Mouse (Mus musculus): ENCODE results near the gene Sap30.
"Not testable (repeated sequence)": the region's sequence is repeated elsewhere in the genome, so short reads cannot be mapped to it uniquely, and the experiment has no call there.

Sap30 gene

GRCm38 (mm10) chr8:57498494-57498846 is 10.8 kb upstream of the Sap30 start:
- peak in 1 of 2 experiments; percentile 45 for DNase-seq (ENCODE audit: low spot score in 2 of 2)

GRCm38 (mm10) chr8:57491873-57492272 is 4.2 kb upstream of the Sap30 start:
- DNase-seq (ENCODE audit: low spot score in 2 of 2), result peak in 1 of 2 experiments; percentile 52

- no peak for DNase-seq (ENCODE audit: low spot score in 2 of 2)
These were observed 2.2 kb upstream of the Sap30 start for GRCm38 (mm10) chr8:57489896-57490295.

- DNase-seq (ENCODE audit: low spot score in 2 of 2), result no peak
These were observed 1.7 kb upstream of the Sap30 start for GRCm38 (mm10) chr8:57489366-57489765.

DNA sequence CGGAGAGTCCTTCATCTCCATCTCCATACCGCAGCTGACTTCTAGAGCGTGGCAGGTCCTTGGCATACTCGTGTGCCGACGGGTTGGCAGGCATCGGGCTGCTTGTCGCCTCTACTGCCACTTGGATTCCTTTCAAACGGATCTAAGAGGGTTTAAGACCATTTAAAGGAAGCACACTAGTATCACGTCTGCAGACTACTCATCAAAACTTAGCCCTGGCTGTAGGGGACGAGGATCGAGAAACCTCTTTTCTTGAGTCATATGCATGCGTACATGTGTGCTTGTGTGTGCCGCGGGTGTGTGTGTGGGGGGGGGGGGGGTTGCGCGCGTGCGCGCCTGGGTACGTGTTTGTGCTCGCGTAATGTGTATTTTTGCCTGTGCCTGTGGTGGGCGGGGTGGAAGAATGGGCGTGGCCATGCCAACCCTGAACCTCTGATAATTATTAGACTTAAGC is 679 bp upstream of the Sap30 start:
- DNase-seq (ENCODE audit: low spot score in 2 of 2), result peak; percentile 80 to 84

- peak; percentile 47 to 79 for DNase-seq (ENCODE audit: low spot score in 2 of 2)
These were observed 894 bp downstream of the Sap30 start for GRCm38 (mm10) chr8:57486491-57487440.

- DNase-seq (ENCODE audit: low spot score in 2 of 2), result no peak
These were observed 7.1 kb downstream of the Sap30 start for GRCm38 (mm10) chr8:57480606-57481005.

- no peak for DNase-seq (ENCODE audit: low spot score in 2 of 2)
These were observed 8.0 kb downstream of the Sap30 start for GRCm38 (mm10) chr8:57479700-57480099.

GRCm38 (mm10) chr8:57478406-57478805 is 9.3 kb downstream of the Sap30 start:
- DNase-seq (ENCODE audit: low spot score in 2 of 2), result no peak

DNA sequence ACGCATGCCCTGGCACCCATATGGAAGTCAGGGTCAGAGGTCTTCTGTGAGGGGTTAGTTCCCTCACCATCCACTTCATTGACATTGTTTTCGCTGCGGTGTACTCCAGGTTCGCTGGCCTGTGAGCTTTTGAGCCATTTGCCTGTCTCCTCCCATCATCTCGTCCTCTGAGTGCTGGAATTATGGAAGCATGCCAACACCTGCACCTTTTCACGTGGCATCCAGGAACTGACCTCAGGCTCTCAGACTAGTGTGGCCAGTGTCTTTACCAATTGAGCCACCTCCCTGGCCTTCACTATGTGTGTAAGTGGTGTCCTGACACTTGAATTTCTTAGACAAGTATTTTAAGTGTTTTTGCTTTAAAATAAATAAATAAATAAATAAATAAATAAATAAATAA is 13.9 kb downstream of the Sap30 start:
- no peak for DNase-seq (ENCODE audit: low spot score in 2 of 2)

DNA sequence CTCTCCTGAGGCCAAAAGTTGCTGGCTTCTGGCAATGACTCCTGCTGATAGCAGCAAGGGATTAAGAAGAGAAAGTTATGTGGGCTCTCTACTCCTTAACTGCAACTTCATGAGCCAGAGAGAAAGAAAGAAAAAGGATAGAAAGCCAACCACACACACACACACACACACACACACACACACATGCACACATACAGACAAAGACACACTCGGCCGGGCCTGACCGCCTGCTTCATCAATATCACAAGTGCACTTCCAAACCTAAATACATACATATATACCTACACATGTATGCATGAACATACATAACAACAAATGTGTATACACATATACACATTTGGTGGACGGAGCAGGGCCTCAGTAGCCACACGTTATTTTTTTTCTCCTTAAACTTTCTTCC is 16.8 kb downstream of the Sap30 start:
- DNase-seq (ENCODE audit: low spot score in 2 of 2), result no peak

DNA sequence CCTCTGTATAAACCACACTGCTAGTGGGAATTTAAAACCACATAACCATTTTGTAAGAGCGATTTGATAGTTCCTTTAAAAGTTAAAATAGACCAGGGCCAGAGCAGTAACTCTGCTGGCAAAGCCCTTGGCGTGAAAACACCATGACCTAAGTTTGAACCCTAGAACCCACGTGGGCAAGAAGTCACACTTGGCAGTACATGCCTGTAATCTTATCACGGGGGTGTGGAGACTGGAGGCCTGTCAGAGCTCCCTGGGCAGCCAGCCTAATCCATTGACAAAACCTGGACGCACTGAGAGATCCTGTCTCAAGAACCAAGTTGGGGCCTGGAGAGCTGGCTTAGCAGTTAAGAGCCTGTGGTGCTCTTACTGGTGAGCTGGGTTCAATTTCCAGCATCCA is 19.0 kb downstream of the Sap30 start:
- DNase-seq (ENCODE audit: low spot score in 2 of 2), result no peak

DNA sequence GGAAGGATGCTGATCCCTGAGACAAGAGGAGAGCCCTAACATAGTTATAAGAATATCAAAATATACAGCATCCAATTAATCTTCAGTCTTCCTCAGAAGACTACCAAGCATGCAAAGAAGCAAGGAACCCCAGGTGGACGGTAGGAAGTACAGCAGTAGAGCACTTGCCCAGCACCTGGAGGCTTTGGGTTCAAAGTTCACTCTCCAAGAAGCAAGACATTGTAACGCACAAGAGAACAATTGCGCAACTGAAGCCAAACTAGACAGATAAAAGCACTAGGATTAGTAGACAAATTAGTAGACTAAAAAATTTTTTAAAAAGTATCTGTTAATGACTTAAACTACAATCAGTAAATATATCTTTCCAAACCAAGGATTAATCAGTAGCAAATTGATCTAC is 23.9 kb downstream of the Sap30 start:
- no peak for DNase-seq (ENCODE audit: low spot score in 2 of 2)

DNA sequence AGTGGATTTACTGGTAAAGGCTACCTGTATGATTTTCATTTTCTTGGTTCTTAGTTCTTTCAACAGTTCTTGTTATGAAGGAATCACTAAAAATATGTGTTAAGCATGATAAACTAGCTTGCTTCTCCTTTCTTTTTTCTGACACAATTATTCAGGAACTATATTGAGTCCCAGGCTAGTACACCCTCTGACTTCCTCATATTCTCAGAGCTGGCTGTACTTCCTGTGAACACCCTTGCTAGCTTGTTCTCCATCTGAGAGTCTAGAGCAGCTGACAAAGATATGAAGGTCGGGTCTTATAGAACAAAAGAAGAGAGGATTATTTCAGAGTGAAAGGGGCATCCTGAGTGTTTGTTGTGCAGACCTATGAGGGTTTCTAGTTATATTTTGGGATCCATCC is 24.8 kb downstream of the Sap30 start:
- no peak for DNase-seq (ENCODE audit: low spot score in 2 of 2)

GRCm38 (mm10) chr8:57457942-57458341 is 29.7 kb downstream of the Sap30 start:
- DNase-seq (ENCODE audit: low spot score in 2 of 2), result no peak

DNA sequence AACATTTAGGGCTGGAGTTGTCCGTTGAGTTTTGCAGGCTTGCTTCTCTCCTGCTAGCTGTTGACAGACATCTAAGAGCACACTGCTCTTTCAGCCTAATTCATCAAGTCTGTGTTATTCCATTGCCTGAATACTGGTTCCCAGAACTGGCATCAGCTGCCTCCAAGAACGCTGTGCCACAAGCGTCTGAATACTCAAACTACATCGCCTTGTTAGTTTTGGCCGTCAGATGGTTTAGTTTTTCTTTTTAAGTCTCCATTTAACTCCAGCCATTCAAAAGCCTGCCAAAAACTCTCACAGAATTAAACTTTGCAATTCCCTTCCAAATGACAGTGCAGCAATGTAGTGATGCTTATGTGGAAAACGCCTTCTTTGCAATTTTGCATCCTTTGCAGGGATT is 30.5 kb downstream of the Sap30 start:
- DNase-seq (ENCODE audit: low spot score in 2 of 2), result no peak

DNA sequence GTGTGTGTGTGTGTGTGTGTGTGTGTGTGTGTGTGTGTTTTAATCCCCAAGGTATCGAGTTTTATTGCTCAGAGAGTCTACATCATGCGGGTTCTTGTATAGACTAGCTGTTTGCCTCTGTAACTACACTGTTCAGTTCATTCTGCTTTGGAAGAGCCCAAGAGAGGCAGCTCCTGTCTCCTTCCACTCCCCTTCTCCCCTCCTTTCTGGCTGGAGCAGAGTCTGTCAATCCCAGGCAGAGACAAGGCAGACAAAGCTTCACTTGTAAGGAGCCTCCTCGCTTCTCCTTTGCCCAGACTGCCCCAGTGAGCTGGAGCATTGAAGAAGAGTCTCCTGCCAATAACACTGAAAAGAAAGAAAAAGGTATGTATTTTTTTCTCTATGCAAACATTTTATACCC is 31.9 kb downstream of the Sap30 start, which contains the start of gene Scrg1:
TSS of gene Scrg1 (plus strand) at position 159 of the 400 bp plus-strand sequence.
- DNase-seq (ENCODE audit: low spot score in 2 of 2), result no peak

DNA sequence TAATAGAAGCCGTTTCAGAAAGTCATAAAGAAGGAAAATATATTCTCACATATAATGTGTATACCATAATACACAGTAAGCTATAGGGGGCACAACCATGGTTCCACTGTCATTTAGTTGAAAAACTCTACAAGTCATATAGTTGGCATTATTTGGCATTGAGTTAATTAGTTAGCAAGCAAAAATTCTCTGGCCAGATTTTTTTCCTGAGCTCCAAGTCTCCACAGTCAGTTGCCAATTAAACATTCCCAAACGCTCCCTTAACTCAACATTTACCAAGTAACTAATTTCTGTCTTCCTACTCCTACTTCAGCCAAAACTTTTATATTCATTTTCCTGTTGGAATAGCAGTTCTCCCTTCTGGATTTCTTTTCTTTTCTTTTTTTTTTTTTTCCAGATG is 34.3 kb downstream of the Sap30 start:
- DNase-seq (ENCODE audit: low spot score in 2 of 2), result no peak

DNA sequence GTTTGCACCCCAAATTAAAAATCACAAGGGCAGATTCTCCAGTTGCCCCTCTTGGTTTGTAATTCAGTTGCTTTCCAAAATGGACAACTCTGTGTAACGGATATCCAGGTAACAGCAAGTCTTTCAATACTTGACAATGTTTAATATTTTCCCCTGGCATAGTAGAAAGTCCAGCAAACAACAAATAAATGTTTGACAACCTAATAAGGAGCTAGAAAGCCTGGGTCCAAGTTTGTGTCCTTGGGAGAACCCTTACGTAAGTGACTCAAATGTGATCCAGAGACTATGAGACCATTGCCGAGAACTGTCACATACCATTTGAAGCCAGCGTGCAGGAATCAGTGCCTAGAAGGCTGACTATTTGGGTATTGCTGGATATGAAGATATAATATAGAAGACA is 35.8 kb downstream of the Sap30 start:
- no peak for DNase-seq (ENCODE audit: low spot score in 2 of 2)

DNA sequence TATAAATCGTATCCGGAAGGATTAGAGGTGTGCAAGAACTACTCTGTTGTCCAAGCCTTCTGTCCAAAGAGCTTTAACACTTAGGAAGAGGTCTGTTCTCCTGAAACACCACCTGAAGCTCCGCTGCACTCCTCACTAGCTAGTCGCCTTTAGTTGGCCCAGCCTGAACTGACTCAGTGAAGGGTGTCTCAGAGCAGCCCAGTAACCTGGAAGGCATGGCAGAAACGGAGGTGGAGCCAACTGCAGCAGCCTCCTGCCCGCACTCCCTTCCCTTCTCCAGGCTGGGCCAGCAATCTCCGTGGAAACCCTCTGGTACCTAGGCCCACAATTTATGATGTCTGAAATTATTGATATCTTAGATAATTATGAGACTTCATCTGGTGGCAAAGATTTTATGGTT is 36.9 kb downstream of the Sap30 start:
- no peak for DNase-seq (ENCODE audit: low spot score in 2 of 2)

DNA sequence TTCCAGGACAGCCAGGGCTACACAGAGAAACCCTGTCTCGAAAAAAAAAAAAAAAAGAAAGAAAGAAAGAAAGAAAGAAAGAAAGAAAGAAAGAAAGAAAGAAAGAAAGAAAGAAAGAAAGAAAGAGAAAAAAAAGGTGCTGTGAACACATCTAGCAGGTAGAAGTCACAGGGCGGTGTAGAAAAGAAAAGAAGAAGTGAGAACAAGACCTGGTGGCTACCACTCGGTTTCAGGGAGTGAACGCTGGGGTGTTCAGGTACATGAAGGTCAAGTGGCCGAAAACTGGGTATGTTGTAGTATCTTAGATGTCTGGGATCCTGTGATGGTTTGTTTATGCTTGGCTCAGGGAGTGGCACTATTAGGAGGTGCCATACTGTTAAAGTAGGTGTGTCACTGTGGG is 41.8 kb downstream of the Sap30 start:
- DNase-seq (ENCODE audit: low spot score in 2 of 2), result not testable (repeated sequence)

DNA sequence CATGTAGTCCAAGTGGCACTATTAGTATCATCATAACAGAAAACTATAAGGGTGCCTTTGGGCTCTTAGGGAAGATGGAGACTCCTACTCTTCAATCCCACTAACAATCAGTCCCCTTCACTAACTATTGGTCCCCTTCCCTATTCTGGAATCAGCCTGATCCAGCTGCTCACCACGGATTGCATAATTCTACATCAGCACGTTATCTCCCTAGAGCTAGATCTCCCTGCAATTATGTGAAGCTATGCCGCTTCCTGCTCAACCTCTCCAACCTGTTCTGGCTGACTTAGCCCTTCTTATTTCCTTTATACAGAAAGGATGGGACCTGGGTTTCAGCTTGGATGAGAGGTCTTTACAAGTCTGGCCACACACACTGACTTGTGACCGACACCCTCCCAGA is 44.4 kb downstream of the Sap30 start:
- DNase-seq (ENCODE audit: low spot score in 2 of 2), result no peak

GRCm38 (mm10) chr8:57441556-57441955 is 46.1 kb downstream of the Sap30 start:
- no peak for DNase-seq (ENCODE audit: low spot score in 2 of 2)

DNA sequence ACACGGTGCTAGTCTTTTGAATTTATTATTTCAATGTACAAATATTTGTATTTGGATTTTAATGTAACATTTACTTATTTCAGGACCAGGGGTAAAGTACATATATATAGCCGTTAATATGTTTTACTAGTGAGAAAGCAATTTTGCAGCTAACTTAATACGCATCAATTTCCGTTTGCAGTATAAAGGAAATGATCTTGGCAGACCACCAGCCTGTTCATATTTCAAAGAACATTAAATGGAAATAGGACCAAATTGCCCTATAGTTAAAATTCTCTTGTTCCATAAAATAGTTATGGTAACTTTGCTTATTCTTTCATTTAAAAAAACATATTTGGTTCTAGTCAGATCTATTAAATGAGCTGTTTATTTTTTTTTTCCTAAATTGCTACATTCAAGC is 46.5 kb downstream of the Sap30 start:
- DNase-seq (ENCODE audit: low spot score in 2 of 2), result no peak
